Mouse (Mus musculus) forebrain, embryonic 15.5 days (tissue): Measurements from ENCODE around the gene Htr1b. TPM values are rescaled to one million over a fixed set of nuclear protein-coding genes. Genes with fewer than 3 reads are reported as not detected.

Source experiments
- polyA plus RNA-seq: library from polyadenylated mRNA; unstranded; fragments of >200 nt; fragmentation: Nextera tagmentation; extraction: Ambion mirVana; gene quantifications from 2 replicates; pipeline ENCODE4 v1.2.1, GENCODE M21; 2015

Gene Htr1b
- polyA plus RNA-seq, 1 experiment from 2014 or later: 1.6 TPM

Other genes with a start within 250 kb of the Htr1b start
- gene Mei4, start 229.8 kb upstream of the Htr1b start, polyA plus RNA-seq: 0.72 and 0.79 TPM in 2 replicates